Mouse (Mus musculus) G1E (cell line): ENCODE measurements around the gene March6. TPM values are rescaled to one million over a fixed set of nuclear protein-coding genes. Genes with fewer than 3 reads are reported as not detected.

ENCODE experiments used
- ATAC-seq: 2 replicates; pipeline ENCODE4 v1.8.0; 2016; ENCODE audit warnings: mild to moderate bottlenecking; ENCODE audit not compliant: insufficient number of reproducible peaks, poor library complexity, low FRiP score, severe bottlenecking; ENCODE audit errors: extremely low read depth
- DNase-seq: peaks from one replicate; pipeline ENCODE4 v3.0.0; 2012; ENCODE audit warnings: low spot score
- H3K27me3 ChIP-seq: 2 replicates; pipeline ENCODE4 v1.6.1; 2012; ENCODE audit warnings: mild to moderate bottlenecking, low read length, inconsistent platforms; ENCODE audit not compliant: insufficient read depth
- H3K36me3 ChIP-seq: replicated peaks from 2 replicates; pipeline ENCODE3; 2012; ENCODE audit warnings: mild to moderate bottlenecking, inconsistent platforms
- H3K4me1 ChIP-seq: 2 replicates; pipeline ENCODE4 v1.6.1; 2012; ENCODE audit warnings: low read depth, low read length, inconsistent platforms, mixed read lengths; ENCODE audit not compliant: insufficient read depth
- H3K4me3 ChIP-seq: 2 replicates; pipeline ENCODE4 v1.5.1; 2012; ENCODE audit warnings: low read depth, mild to moderate bottlenecking, inconsistent platforms, low read length, moderate library complexity, mixed read lengths
- H3K9me3 ChIP-seq: replicated peaks from 2 replicates; pipeline ENCODE4 v1.6.1; 2012; ENCODE audit warnings: inconsistent platforms
- CTCF ChIP-seq: IDR thresholded peaks from 2 replicates; pipeline ENCODE4 v1.5.1; 2012; ENCODE audit warnings: low read depth, low read length, inconsistent platforms, mixed read lengths
- GATA1 ChIP-seq: IDR thresholded peaks from 2 replicates; pipeline ENCODE4 v1.6.1; 2012; ENCODE audit warnings: borderline replicate concordance, low read length, inconsistent platforms, mixed read lengths
- GATA2 ChIP-seq: IDR thresholded peaks from 2 replicates; pipeline ENCODE4 v1.6.1; 2012; ENCODE audit warnings: low read depth, low read length, inconsistent platforms, borderline replicate concordance
- POLR2AphosphoS5 ChIP-seq: IDR thresholded peaks from 2 replicates; pipeline ENCODE4 v1.6.1; 2012; ENCODE audit warnings: low read depth, low read length, inconsistent platforms; ENCODE audit not compliant: insufficient replicate concordance
- TAL1 ChIP-seq: conservative IDR thresholded peaks from 2 replicates; pipeline ENCODE4 v1.6.1; 2012; ENCODE audit warnings: low read depth, low read length, inconsistent platforms, mixed read lengths
- polyA plus RNA-seq: library from polyadenylated mRNA; stranded (reverse); fragments of >175 nt; gene quantifications from 2 replicates; pipeline ENCODE4 v1.2.3, GENCODE M21; 2012
- total RNA-seq, 2 experiments: library from RNA; stranded (forward) in 1 of 2; stranded (reverse) in 1 of 2; fragments of 200-1000 nt in 1 of 2; fragments of >200 nt in 1 of 2; fragmentation: Nextera tagmentation in 1 of 2; gene quantifications; 2 replicates each; pipeline ENCODE4 v1.2.3; 2014 to 2017

The March6 gene
- total and polyA plus RNA-seq, 3 experiments: 44.3 to 64.9 (median 61.1) TPM

DNA sequence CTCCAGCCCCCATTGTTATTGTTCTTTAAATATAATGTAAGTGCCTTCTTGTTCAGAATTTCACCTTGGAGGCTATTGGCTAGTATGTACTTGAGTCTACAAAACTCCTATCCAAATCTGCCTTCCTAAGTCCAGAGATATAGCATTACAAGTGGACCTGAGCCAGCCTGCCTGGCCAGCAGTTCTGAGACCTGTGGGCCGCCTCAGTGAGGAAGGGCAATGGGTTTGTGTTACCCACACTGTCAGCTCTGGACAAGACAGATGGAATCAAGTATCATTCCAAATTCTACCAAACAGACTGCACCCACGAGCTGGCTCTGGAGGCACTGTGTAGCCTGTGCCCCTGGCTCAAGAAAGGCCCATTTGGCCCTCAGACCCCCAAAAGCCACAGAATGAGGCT is 94.0 kb downstream of the March6 start:
- TF ChIP-seq POLR2AphosphoS5 (no peak), CTCF (no peak), TAL1 (no peak), GATA1 (no peak)
- no peak overlapping the region for H3K4me3 ChIP-seq
- no peak for ATAC-seq
- peaks cover 21% of the 10 kb centered on the region for H3K27me3 ChIP-seq
- peaks cover 17% of the 10 kb centered on the region for H3K4me1 ChIP-seq
- no peaks in the 10 kb centered on the region for H3K36me3 ChIP-seq
- DNase-seq: no peak
- no peaks in the 10 kb centered on the region for H3K9me3 ChIP-seq

DNA sequence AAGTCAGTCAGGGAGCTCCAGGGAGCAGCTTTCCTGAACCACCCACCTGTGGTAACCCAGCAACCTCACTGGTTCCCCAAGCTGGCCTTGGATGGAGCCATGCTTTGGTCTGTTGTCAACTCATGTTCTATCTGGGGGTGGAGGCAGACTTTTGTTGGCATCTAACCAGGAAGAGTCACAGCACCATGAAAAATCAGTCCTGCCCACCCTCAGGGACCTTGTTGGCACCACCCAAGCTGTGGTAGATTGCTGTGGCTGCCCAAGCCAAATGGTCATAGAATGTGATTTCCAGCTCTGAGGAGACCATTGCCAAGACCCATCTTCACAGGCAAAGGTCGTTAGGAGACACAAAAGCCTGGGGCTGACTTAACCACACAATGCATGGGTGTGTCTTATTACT is 94.8 kb downstream of the March6 start:
- ATAC-seq (no peak), DNase-seq (no peak)
- H3K36me3 ChIP-seq: no peaks in the 10 kb centered on the region
- no peaks in the 10 kb centered on the region for H3K9me3 ChIP-seq
- no peak overlapping the region for H3K4me3 ChIP-seq
- peaks cover 17% of the 10 kb centered on the region for H3K4me1 ChIP-seq
- TF ChIP-seq POLR2AphosphoS5 (no peak), CTCF (no peak), GATA2 (no peak), GATA1 (no peak), TAL1 (no peak)
- peaks cover 21% of the 10 kb centered on the region for H3K27me3 ChIP-seq

DNA sequence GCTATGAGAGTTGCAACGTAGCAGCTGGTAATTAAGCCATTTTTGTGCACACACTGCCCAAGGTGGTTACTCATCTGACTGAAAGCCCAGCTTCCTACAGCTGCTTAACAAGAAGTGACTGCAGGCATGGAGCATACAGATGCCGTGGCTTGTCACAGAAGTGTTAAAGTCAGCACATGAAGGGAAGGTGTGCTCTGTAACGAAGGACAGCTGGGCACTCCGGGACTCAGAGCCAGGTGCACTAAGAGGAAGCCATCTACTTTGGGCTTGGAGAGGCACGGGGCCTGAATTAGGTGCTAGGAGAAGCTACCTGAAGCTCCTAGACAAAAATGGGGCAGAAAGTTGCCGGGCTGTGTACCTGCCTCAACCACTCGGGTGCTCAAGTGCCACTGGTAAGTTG is 97.1 kb downstream of the March6 start:
- Histone ChIP-seq H3K36me3 (no peaks in the 10 kb centered on the region), H3K27me3 (peaks cover 26% of the 10 kb centered on the region), H3K4me1 (0 out of 2 replicates have a peak, but pooled peaks cover under 1% of the 10 kb centered on the region), H3K9me3 (no peaks in the 10 kb centered on the region), H3K4me3 (no peak overlapping the region)
- ATAC-seq (no peak), DNase-seq (no peak)
- TF ChIP-seq TAL1 (no peak), GATA1 (no peak), POLR2AphosphoS5 (no peak), GATA2 (no peak), CTCF (no peak)

DNA sequence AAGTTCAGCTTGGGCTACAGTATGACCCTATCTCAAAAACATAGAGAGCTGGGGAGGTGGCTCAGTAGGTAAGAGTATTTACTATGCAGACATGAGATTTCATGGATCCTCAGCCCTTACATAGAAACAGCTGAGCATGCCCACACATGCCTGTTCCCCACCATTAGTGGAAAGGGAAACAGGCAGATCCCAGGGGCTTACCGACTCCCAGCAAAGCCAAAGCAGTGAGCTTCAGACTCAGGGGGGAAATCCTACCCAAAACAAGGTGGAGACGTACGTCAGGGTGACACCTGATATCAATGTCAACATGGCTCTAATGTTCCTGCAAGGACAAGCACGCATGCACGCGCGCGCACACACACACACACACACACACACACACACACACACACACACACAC is 99.0 kb downstream of the March6 start:
- Histone ChIP-seq H3K9me3 (no peaks in the 10 kb centered on the region), H3K27me3 (peaks cover 26% of the 10 kb centered on the region), H3K4me1 (no peaks in the 10 kb centered on the region), H3K36me3 (no peaks in the 10 kb centered on the region), H3K4me3 (no peak overlapping the region)
- ATAC-seq (no peak), DNase-seq (no peak)
- TF ChIP-seq CTCF (no peak), TAL1 (no peak), POLR2AphosphoS5 (no peak), GATA1 (no peak), GATA2 (no peak)

DNA sequence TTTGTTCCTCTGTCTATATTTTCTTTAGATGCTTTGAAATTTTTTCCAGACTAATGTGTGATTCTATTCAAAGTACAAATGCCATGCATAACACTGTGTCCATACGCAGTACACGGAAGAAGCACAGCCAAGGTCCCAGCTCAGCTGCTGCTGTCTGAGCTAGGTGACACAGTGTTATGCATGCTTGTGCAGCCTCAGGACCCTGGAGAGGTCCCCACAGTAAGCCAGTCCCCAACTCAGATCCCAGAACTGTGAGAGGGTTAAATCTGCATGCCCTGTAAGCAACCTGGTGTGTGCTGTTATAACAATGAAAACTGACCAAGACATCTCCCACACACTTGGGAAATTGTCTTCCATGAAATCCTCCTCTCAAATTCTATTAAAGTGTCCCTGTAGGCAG is 100.8 kb downstream of the March6 start:
- no peak overlapping the region for H3K4me3 ChIP-seq
- H3K4me1 ChIP-seq: no peaks in the 10 kb centered on the region
- H3K9me3 ChIP-seq: no peaks in the 10 kb centered on the region
- ATAC-seq (no peak), DNase-seq (no peak)
- peaks cover 30% of the 10 kb centered on the region for H3K27me3 ChIP-seq
- TF ChIP-seq CTCF (no peak), GATA2 (no peak), TAL1 (no peak), POLR2AphosphoS5 (no peak), GATA1 (no peak)
- H3K36me3 ChIP-seq: no peaks in the 10 kb centered on the region

DNA sequence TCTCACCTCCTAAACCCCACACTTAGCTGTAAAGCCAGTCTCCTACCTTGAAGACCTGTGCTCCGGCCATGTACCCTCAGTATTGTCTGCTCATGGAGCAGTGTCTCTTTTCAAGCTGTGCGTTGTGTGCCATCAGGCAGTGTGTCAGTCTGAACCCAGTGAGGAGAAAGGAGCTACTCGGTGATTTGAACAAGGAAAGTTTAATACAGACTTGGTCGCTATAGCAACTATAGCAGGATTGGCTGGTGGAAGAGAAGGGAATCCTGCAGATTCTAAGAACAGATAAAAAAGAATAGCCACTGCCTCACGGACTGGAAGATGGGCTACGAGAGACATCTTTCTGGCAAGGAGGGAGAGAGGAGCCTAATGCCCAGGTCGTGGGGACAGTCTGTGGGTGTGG is 101.4 kb downstream of the March6 start:
- no peak for DNase-seq
- Histone ChIP-seq H3K27me3 (peaks cover 30% of the 10 kb centered on the region), H3K36me3 (no peaks in the 10 kb centered on the region), H3K9me3 (no peaks in the 10 kb centered on the region), H3K4me1 (peaks cover 1% of the 10 kb centered on the region; the same call in 1 of the 2 replicates), H3K4me3 (no peak overlapping the region)
- no peak for ATAC-seq
- TF ChIP-seq TAL1: no peak

DNA sequence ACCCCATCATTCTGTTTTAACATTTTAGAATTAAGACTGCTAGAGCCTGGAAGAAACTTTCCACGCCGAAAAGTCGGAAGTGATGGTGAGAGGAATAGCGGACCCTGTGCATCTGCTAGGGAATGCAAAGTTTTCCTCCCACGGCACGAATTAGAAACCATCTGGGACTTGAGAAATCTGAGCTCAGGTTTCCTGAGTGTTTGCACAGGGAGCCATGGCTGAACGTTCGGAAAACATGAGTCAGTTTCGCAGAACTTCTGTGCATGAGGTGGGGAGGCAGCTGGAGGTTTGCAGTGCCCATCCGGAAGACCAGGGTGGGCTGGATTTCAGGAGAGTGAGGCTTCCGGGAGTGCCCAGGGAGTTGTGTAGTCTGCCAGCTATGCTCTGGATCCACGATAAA is 102.3 kb downstream of the March6 start:
- Histone ChIP-seq H3K27me3 (peaks cover 25% of the 10 kb centered on the region), H3K36me3 (no peaks in the 10 kb centered on the region), H3K9me3 (no peaks in the 10 kb centered on the region), H3K4me3 (no peak overlapping the region), H3K4me1 (peaks cover 2% of the 10 kb centered on the region; the same call in 1 of the 2 replicates)
- DNase-seq (no peak), ATAC-seq (no peak)
- TF ChIP-seq GATA1: no peak
- TF ChIP-seq CTCF: no peak
- TF ChIP-seq POLR2AphosphoS5: no peak
- no peak for TF ChIP-seq TAL1
- no peak for TF ChIP-seq GATA2
